Mouse (Mus musculus): ENCODE results near the gene Hoxa11.

Hoxa11 gene

DNA sequence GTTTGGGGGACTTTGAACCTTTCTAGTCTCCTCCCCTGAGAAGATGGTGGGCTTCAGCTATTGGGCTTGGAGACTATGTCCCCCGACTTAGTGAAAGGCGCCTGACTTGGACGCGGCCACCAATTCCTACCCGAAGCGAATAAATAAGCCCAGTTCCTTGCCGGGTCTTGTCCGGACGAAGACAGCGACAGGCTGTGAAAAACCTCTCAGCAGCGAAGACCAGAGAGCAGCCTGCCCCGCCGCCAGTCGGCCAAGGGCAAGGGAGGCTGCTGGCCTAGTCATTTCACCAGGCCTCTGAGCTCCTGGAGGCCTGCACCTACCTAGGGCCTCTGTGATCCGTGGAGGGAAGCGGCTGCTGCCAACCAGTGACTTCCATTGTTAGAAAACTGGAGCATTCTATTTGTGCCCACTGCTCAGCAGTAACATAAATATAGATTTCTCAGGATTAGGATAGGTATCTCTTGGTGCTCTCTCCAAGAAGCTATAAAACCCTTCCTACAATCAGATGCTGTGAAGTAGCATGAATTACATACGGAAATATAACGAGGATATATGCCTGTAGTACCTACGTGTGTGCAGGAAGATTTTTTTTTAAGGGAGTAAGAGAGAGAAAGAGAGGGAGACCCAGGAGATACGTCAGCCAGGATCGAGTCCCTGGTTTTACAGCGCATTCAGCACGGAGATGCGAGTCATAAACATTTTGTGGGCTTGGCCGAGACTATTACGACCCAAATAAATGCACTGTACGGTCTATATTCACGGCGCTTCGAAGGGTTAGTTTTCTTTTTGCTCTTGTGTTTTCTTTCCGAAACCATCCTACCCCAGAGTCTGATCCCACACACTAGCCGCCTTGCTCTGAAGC is 25.4 kb downstream of the Hoxa11 start:
- no peak for DNase-seq (ENCODE audit: low spot score in 2 of 2)

DNA sequence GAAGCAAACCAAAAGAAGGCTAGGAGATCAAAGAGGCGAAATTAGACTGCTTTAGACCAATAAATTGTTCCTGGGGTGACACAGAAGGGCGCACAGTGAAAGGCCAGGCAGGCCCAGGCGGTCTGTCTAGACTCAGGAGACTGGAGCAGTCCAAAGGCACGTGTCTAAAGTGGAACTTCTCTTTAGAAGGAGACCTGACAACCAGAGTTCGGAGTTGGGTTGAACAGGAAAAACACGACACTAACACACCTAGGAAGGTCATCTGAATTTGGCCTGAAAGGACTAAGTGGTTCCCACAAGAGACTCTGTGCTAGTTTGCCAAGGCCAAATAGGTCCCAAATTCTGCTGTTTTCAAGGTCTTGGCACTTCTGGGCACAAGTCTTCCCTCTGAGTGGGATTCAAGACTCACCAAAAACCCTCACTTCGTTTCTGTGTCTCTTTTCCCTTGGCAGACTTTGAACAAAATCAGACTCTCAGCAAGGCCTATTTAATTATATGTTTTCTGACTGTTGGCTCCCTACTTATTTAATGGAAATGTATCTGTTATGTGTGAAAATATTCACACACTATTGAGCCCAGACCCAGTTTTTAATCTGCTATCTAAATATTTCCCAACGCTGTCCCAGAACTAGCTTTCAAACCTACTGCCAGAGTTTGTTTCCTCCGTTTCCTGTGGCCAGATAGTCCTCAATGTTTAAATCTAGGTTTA is 26.2 kb downstream of the Hoxa11 start:
- DNase-seq (ENCODE audit: low spot score in 2 of 2) = no peak

DNA sequence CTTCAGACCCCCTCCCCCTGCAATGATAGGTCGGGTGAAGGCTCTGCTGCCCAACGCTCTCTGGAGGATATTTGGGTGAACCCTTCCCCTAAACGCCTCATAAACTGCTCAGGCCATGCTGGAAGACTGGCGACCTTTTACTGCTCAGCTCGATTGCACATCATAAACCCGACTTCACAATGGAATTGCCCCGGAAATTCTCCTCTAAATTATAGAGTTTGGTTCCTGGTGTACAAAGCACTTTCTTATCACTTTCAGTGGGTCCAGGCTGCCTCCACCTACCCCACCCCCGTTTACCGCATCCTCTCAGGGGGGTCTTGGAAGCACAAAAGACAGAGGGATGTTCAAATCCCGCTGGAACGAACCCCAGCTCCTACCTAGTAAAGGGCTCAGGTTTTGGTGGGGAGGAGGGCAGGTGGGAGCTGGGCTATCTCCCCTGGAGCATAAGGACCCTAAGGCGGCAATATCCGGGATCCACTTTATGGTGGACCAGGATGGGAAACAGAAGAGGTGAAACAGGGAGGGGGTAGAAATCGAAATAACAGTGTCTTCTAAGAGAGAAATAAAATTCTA is 26.9 kb downstream of the Hoxa11 start:
- no peak for DNase-seq (ENCODE audit: low spot score in 2 of 2)

DNA sequence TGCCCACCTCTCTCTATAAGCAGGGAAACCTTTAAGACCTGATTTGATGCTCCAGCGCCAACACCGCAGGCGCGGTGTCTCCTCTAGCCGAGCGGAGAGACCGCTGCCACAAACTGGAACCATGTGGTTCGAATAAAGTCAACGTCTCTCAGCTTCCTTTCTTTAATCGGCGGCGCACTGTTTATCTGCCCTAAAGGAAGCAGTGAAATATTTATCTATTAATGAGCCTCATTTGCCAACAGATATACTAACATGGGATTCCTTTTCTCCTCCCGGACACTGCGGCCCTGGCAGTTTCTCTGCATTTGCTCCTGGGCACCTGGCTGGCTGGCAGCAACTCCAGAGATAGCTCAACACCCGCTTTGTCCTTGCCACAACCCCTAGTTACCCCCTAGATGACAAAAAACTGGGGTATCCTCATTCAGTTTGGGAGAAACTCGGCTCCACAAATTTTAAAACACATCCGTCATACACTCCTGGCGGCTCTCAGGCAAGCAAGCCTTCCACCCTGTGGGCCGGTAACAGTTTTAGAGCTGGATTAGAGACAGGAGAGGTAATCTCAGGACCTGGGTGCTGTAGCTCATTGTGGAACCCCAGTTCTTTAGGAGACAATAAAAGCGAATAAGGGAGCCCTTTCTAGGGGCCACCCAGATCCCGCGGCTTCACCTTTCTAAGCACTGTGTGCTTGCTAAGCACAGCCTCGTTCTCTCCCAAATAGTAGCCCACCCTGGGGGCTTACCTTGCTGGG is 27.5 kb downstream of the Hoxa11 start:
- DNase-seq (ENCODE audit: low spot score in 2 of 2) = no peak

DNA sequence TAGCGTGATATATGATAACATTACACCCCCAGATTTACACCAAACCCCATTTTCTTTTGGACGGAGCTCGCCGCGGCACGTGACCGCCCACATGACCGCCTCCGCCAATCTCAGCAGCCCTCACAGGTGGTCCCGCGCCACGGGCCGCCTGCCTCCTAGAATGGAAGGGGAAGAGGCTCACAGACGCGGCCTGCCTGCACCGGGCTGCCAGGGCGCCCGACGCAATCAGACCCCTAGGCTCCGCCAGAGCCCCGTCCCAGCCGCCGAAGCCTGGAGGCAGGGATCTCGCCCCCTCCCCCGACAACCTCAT is 28.2 kb downstream of the Hoxa11 start:
- no peak for DNase-seq (ENCODE audit: low spot score in 2 of 2)

DNA sequence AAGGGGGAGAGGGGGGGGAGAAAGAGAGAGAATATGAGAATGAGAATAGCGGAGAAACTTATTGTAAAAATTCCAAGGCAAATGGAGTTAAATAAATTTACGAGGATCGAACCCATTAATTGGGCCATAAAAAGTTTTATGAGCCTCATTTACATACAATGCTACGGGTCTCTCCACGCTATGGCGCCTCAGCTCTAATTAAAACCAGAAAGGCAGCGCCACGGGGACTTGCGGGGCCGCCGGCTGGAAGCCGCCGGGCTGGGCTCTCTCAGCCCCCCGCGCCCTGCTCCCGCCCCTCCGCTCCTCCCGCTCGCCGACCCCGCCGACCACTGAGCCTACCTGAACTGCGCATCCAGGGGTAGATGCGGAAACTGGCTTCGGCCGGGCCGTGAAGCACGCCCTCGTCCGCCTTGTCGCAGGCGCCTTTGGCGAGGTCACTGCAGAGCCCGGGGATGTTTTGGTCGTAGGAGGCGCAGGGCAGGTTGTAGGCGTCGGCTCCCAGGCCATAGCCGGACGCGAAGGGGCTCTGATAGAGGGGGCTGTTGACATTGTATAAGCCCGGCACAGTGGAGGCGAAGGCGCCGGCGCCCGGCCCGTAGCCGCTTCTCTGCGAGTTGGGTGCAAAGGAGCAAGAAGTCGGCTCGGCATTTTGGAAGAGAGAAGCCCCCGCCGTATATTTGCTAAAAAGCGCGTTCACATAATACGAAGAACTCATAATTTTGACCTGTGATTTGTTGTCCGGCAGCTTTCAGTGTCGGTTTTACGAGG is 28.7 kb downstream of the Hoxa11 start:
- DNase-seq (ENCODE audit: low spot score in 2 of 2) = no peak

DNA sequence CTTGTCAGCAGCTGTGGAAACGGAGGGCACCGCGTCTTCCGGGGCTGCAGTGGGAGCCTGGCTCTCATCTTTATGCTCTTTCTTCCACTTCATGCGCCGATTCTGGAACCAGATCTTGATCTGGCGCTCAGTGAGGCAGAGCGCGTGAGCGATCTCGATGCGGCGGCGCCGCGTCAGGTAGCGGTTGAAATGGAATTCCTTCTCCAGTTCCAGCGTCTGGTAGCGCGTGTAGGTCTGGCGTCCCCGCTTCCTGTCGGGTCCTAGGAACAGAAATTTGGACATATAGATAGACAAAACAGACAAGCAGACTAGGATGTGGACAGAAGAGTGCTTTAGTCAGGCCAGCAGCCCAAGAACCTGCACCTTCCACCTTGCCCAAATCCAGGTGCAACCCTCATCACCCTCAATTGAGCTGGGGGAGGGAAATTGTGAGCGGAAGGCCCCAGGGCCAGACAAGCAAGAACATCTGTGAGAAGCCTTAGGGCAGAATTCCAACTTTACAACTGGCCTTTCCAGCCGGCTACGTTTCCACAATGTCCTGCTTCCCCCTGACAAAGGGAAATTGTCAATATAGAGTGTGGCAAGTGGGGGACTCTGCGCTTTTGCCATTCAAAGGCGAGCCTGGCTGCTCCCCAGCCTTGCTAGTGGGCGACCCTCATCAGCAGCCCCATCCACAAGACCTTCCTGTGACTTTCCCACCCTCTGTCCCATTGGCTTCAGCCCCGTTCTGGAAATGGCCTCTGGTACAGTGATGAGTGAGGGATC is 29.7 kb downstream of the Hoxa11 start:
- no peak for DNase-seq (ENCODE audit: low spot score in 2 of 2)

DNA sequence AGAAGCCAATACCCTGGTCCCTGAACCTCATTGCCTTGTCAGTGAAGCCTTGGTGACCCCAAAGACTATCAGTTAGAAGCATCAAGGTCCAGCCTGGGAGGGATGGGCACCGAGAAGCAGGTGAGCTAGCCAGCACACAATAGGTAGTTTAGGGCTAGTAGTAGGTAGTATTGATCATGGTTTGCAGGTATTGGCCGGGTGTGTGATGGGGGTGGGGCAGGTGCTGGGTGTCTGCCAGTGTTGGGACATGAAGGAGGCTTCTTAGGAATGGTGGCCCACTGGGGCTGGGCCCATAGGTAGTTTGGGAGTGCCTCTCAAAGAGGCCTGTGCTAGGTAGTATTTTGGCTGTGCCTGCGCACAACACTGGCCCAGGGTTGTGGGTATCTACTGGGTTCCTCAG is 30.5 kb downstream of the Hoxa11 start:
- no peak for DNase-seq (ENCODE audit: low spot score in 2 of 2)

DNA sequence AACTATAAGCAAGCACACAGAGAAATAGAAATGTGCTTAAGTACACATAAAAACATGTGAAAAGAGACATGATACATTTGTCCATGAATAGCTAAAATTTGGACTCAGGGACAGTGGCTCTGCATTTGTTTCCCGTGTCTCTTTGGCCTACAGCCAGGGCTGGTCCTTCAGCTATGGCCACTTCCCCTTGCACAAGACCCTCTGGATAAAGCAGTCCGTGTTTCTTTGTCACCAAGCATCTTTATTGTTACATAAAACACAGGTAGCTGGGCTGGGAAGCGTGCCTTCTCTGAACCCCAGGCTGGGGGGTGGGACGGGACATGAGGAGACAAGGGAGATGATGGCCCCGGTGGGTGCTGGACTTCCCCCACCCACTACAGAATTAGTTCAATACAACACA is 31.3 kb downstream of the Hoxa11 start:
- no peak for DNase-seq (ENCODE audit: low spot score in 2 of 2)

DNA sequence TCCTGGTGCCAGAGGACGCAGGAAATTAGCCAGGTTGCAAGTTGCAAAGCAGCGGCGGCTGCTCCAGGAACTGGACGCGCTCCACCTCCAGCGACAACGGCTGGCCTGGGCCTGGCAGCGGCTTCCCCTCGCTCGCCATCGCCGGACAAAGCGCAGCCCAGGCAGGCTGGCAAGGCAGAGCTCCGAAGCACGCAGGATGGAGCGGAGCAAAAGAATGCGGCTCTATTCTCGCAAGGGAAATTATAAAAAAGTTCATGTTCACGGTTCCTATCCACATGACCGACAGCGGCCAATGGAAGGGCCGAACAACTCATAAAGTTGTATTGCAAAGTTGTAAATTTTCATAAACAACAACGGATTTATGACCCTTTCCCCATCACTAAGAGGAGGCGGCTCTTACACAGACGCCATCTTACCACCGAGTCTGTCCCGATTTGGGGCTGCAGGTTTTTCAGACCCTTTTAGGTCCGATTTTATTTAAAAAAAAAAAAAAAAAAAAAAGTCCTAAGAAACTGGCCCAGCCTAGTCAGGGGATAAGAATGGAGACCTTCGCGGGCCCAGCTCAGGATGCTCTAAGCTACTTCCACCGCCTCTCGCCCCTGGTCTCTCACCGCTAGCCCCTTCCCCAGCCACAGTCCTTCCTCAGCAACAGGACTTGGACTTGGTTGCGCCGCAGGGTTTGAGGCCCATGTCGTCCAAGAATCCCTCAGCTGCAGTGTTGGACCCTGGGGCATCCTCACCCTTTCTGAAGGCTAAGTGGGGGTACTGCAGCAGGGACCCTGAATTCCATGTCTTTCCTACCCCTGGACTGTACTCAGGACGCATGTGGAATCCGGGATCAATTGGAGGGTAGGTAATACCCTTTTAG is 32.3 kb downstream of the Hoxa11 start, which contains the start of the genes Hoxa3 and Gm28308:
TSS of gene Hoxa3 (minus strand) at position 218 of the 868 bp plus-strand sequence.
TSS of gene Gm28308 (minus strand) at position 221 of the 868 bp plus-strand sequence.
- no peak for DNase-seq (ENCODE audit: low spot score in 2 of 2)

DNA sequence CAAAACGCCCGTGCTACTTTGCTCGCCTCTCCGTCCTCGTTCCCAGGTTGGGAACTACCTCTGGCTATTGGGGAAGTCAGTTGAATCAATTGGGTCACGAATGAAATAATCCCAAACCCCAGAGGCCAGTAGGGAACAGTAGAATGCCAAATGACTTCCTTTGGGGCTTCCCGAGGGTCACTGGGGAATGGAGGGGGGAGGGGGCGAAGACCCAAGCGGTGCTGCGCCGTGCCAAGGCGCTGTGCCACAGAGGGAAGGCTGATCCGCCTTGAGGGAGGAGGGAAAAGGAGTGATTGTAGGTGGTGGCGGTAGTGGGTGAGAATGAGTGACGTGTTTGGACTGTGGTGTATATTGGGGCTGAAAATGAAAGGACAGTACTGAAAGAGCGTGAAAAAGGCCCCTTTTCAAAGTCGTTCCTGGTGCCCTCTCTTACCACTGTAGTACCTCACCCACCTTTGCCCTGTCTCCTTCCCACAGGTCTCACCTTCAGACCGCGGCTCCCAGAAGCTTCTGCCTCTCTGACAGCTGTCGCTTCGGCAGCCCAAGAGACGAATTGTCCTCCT is 33.0 kb downstream of the Hoxa11 start:
- no peak for DNase-seq (ENCODE audit: low spot score in 2 of 2)

DNA sequence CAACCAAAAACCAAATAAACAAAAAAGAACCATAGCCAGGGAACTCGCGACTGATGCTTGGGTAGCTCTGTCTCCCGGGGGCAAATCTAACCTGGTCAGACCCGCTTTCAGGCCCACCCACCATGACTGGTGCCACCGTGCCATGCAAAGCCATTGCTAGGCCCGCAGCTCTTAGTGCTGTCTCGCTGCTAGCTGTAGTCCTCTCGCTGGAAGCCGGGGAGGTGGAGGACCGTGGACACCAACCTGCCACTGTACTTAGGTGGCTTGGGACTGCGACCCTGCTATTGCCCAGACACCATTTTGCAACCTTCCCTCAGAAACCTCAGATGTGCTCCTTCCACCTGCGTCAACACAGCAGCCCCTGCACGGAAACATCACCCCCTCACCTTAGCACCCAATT is 33.6 kb downstream of the Hoxa11 start:
- DNase-seq (ENCODE audit: low spot score in 2 of 2) = no peak

DNA sequence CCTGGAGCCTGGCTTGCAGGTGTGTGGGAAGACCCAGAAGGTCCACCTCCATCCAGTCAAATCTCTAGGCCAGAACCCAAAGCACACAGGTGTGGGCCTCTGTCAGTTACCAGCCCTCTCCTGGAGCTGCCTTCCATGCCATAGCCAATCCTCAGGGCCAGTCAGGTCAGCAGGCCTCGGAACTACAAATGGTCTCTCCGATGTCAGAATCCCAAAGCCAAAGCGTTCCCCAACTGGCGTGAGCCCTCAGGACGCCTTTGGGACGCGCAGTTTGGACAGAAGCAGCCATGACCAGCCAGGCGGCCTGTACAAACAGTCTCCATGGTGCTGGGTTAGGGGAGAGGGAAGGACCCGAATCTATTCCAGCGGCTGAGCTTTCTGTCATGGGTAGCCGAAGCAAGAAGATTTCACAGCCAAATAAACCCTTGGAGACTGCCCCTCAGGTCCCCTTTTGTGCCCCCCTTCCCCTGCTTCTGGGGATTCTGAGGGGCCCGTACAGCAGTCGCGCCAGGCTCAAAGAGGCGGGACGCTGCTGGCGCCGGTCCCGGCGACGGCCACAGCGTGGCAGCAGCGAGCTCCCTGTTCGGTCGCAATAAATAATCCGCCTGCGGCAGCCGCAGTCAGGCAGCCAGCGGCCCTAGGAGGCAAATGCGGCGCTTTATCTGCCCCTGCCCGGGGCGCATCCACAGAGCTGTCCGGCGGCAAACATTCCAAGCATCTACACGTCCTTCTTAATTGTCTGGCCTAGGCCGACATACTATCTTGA is 34.3 kb downstream of the Hoxa11 start:
- peak in 1 of 2 experiments; percentile 56 for DNase-seq (ENCODE audit: low spot score in 2 of 2)

DNA sequence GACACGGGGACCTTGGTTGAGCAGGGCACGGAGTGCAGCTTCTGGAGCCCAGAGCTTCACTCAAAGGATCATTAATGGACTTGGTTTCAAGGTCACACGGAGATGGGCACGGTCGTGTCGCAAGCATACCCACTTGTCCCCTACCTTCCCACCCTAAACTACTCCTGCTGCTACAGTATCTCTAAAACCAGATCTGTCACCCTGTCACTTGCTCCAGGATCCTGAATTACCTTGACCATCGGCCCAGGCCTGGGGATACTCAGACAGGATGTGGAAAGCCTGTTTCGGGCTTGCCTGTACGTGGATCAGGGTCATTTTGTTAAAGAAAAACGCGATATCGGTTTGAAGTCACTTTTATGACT is 35.9 kb downstream of the Hoxa11 start:
- DNase-seq (ENCODE audit: low spot score in 2 of 2) = no peak

DNA sequence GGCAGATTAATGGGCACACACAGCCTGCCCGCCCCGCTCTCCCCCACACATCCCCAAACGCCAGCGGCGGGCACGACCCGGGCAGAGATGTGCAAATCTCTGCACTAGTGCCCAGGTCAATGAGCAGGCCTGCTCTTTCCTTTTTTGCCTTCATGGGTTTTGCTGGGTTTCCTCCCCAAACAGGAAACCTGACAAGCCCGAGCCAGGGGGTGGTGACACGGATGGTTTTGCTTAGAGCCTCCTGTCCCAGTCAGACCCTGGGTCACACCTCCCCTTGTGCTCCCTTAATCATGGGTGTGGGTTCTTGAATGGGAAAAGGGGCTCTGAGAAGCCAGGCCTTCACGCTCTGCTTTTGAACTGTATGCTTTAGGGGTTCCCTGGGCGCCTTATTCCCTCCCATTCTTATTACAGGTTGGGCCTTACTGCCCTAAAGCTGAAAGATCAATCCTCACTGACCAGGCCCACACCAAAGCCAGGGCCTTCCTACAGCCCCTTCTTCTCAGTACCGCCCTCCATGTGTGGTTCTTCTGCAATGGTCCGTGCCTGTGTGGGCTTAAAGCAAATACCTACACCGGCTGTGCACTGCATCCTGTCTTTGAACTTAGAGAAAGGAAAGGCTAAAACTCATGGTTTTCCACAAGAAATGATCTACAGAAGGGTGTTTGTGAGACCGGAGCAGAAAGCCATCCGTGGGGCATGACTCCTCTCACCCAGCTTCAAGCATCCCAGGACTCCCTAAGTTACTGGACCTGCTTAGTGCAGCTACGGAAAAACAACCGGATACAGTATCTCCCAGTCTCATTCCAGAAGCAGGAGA is 36.5 kb downstream of the Hoxa11 start:
- no peak for DNase-seq (ENCODE audit: low spot score in 2 of 2)

DNA sequence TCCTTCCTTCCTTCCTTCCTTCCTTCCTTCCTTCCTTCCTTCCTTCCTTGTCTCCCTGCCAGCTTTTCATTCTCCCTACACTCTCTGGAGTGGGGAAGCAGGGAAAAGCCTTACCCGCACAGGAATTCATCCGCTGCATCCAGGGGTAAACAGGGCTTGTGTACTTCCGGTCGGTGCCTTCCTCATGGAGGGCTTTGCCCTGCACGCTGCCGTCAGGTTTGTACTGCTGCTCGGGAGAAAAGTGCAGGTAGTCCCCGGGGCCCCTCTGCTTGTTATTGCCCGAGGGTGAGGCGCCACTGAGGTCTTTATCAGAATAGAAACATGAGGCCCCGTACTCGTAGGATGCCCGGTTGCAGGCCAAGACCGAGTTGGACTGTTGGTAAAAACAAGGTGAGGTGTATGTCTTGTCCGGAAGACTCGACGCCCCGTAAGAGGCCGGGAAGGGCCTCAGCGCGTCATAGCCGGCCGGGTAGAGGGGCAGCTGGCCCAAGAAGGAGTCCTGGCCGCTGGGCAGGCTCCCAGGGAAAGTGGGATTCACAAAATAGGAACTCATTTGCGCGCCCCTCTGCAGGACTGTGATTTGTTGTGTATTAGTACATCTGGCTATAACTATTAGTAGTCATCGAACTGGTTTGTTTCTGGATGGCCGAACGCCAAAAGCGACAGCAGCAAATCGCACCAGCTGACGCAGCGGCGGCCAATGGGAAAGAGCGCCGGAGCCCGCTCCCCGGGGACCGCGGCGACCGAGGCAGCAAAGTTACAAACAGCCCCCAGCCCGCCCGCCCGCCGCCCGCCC is 37.3 kb downstream of the Hoxa11 start, which contains the start of gene Hoxa6:
TSS of gene Hoxa6 (minus strand) at position 651 of the 796 bp plus-strand sequence.
- no peak for DNase-seq (ENCODE audit: low spot score in 2 of 2)

DNA sequence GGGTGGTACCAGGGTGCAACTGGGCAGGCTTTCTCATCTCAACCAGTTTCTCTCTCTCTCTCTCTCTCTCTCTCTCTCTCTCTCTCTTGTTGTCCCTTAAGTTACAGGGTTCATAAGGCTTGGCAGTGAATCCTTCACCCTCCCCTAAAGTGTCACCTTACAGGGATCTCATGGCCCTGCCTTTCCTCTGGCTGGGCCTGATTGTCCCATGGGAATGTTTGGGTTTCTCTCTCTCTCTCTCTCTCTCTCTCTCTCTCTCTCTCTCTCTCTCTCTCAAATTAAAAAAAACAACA is 38.0 kb downstream of the Hoxa11 start:
- DNase-seq (ENCODE audit: low spot score in 2 of 2) = no peak
